Mouse (Mus musculus): ENCODE results near the gene Cacna1g.

The Cacna1g gene

GRCm38 (mm10) chr11:94481963-94482362, 8.0 kb upstream of the Cacna1g start:
- no peak for DNase-seq (ENCODE audit: low spot score in 2 of 2)

GRCm38 (mm10) chr11:94480382-94480781, 6.4 kb upstream of the Cacna1g start:
- no peak for DNase-seq (ENCODE audit: low spot score in 2 of 2)

GRCm38 (mm10) chr11:94477651-94478050, 3.7 kb upstream of the Cacna1g start:
- DNase-seq (ENCODE audit: low spot score in 2 of 2): no peak

- DNase-seq (ENCODE audit: low spot score in 2 of 2): no peak
Observed at GRCm38 (mm10) chr11:94475722-94476121, 1.7 kb upstream of the Cacna1g start.

DNA sequence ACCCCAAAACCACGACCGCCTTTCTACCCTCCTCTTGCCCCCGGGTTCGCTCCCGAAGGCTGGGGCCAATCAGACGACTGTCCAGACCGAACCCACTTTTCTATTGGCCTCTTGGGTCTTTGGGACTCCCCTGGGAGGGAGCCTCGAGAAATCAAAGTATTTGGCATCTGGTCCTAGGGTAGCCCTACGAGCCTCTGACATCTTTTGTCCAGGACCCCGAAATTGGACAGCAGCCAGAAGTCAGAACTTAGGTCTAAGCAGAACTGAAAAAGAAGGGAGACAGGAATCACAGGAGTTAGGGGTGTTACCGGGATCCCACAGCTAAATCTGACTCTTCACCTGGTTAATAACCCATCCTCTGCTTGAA, 529 bp upstream of the Cacna1g start:
- DNase-seq (ENCODE audit: low spot score in 2 of 2): no peak

DNA sequence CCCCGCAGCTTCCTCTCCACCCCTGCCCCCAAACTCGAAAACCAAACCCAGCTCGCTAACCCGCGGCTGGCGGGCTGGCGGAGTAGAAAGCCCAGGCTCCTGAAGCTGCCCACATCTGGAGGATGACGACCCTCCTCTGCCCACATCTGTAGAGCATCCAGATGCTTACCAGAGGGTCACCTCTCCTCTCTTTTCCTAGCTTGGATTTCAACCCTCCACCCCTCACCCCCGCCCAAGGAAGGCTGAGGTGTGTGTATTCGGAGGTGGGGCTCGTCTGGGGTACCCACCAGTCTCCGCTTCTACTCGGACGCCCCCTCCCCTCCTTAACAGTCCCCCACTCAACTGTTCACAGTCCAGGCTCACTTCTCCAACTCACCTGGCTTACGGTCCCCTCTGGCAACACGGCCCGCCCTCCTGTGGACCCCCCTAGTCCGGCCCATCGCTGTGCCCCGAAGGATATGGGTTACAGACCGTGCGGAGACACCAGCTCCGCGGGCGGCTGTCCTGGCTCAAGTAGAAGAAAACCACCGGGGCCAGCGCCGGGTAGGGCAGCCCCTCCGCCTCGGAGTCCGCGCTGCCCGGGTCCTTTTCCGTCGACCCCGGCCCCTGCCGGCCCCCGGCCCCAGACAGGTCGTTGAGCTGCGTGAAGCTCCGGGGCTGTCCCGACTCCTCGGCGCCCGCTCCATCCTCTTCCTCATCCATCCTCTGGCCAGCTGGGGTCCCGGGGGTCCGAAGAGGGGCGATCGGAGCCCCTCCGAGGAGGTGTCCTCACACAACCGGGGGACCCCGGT, 887 bp downstream of the Cacna1g start:
- no peak for DNase-seq (ENCODE audit: low spot score in 2 of 2)

GRCm38 (mm10) chr11:94472585-94472915, 1.4 kb downstream of the Cacna1g start:
- no peak for DNase-seq (ENCODE audit: low spot score in 2 of 2)

- no peak for DNase-seq (ENCODE audit: low spot score in 2 of 2)
Observed at GRCm38 (mm10) chr11:94471740-94472584, 2.0 kb downstream of the Cacna1g start.

GRCm38 (mm10) chr11:94470391-94470790, 3.6 kb downstream of the Cacna1g start:
- DNase-seq (ENCODE audit: low spot score in 2 of 2): no peak

- no peak for DNase-seq (ENCODE audit: low spot score in 2 of 2)
Observed at GRCm38 (mm10) chr11:94469136-94470064, 4.6 kb downstream of the Cacna1g start.

DNA sequence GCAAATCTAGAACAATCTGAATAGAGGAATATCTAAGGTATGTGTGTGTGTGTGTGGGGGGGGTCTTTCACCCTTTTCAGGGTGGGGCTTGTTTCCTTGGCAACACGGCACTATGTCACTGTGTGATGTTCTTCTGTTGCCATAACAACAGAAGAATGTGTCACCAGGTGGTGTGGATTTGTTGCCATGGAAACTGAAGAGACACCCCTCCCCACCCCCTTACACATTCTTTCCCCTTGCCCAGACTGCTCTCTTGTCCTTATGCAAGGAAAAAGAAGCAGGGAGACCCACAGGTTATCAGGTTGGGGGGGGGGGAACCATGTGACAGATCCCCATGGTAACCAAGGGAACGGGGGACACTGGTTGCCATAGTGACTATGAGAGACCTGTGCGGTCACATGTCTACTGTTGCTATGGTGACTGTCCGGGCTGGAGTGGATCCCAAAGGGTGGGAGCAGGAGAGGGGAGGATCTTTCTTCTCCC, 5.4 kb downstream of the Cacna1g start:
- DNase-seq (ENCODE audit: low spot score in 2 of 2): no peak

- DNase-seq (ENCODE audit: low spot score in 2 of 2): no peak
Observed at GRCm38 (mm10) chr11:94466333-94466855, 7.6 kb downstream of the Cacna1g start.

DNA sequence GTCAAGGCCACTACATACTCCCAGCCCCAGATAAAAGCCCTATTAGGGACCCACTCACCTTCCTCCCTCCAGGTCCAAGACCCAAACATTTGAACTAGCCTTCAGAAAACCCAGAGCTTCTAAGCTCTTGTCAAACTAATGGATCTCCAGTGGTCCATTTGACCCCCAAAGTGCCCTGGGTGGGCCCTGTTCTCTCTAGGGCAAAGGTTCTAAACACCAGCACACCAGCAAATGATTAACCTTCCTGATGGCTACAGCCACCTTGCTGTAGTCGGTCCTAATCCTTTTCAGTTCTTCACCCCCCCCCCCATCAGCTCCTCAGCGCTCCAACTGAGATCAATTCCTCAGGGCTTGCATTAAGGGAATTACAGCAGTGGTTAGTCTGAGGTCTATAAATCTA, 9.8 kb downstream of the Cacna1g start:
- DNase-seq (ENCODE audit: low spot score in 2 of 2): no peak

- no peak for DNase-seq (ENCODE audit: low spot score in 2 of 2)
Observed at GRCm38 (mm10) chr11:94461856-94462255, 12.1 kb downstream of the Cacna1g start.

- no peak for DNase-seq (ENCODE audit: low spot score in 2 of 2)
Observed at GRCm38 (mm10) chr11:94457001-94457400, 17.0 kb downstream of the Cacna1g start.

GRCm38 (mm10) chr11:94456347-94456746, 17.7 kb downstream of the Cacna1g start:
- no peak for DNase-seq (ENCODE audit: low spot score in 2 of 2)

DNA sequence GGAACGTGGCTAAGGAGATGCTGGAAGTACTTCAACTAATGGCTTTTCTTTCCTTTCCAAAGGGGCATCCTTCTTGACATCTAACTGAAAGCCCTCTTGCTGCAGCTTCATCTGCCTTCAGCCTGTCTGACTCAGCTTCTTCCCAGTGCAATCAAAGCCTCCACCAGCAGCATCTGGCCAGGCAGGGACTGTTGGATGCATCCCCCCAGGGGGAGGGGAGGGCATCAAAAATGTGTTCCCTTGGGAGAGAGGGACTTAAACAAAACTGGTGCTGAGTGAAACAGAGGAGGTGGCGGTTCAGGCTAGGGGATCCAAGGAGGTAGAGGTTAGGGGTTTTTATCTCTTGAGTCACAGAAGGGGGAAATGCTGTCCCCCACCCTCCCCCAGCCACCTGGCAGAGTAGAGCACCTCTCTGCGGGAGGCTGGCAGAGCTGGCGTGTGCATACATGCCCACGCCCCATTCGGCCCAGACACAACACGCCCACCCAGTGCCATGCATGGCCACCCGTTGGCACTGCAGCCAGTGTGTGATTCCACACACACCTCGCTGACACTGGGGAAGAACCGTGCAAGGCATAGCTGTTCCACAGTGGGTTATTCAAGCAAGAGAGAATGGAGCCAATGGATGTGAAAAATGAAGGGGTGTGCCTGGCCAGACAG, 18.7 kb downstream of the Cacna1g start:
- no peak for DNase-seq (ENCODE audit: low spot score in 2 of 2)

DNA sequence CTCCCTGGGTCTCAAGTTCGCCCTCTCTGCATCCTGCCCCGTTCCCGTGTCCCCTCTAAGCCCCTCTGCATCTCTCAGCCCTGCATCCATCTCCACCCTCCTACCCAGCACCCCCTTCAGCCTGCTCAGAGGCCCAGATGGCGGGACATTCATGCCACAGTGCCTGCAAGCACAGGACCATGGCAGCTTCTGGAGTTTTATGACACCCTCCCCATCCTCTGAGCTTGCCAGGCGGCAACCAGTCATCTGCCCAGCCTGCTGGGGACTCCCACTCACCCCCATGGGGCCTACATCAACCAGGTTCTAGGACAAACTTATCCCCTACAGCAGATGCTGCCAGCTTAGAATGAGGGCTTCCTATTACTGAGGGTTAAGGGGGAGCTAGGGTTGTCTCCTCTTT, 19.2 kb downstream of the Cacna1g start:
- DNase-seq (ENCODE audit: low spot score in 2 of 2): no peak

- no peak for DNase-seq (ENCODE audit: low spot score in 2 of 2)
Observed at GRCm38 (mm10) chr11:94451091-94451773, 22.8 kb downstream of the Cacna1g start.

GRCm38 (mm10) chr11:94449886-94450285, 24.1 kb downstream of the Cacna1g start:
- no peak for DNase-seq (ENCODE audit: low spot score in 2 of 2)

- DNase-seq (ENCODE audit: low spot score in 2 of 2): no peak
Observed at GRCm38 (mm10) chr11:94449239-94449638, 24.8 kb downstream of the Cacna1g start.

Data from urinary bladder, adult 18-20 months (tissue).